Mouse (Mus musculus) thymus, postnatal 4 days (tissue): Measurements from ENCODE around the gene Slc17a6.
"Not testable (repeated sequence)": the region's sequence is repeated elsewhere in the genome, so short reads cannot be mapped to it uniquely, and the experiment has no call there.

Source experiments
- DNase-seq: peaks from one replicate; pipeline ENCODE4 v3.0.0; 2021

Gene Slc17a6

GRCm38 (mm10) chr7:51693539-51694217, 71.9 kb downstream of the Slc17a6 start:
- no peak for DNase-seq

- DNase-seq: no peak
Observed at GRCm38 (mm10) chr7:51694452-51694851, 72.6 kb downstream of the Slc17a6 start.

GRCm38 (mm10) chr7:51709508-51709907, 87.7 kb downstream of the Slc17a6 start:
- DNase-seq: no peak

- not testable (repeated sequence) for DNase-seq
Observed at GRCm38 (mm10) chr7:51710346-51710745, 88.5 kb downstream of the Slc17a6 start.

GRCm38 (mm10) chr7:51715771-51716170, 94.0 kb downstream of the Slc17a6 start:
- no peak for DNase-seq
